Mouse (Mus musculus): Measurements from ENCODE around the gene H2-Aa. TPM values are rescaled to one million over a fixed set of nuclear protein-coding genes. Genes with fewer than 3 reads are reported as not detected.

Gene H2-Aa
- polyA plus RNA-seq, 1 experiment: not detected

GRCm38 (mm10) chr17:34268748-34269147, 18.9 kb downstream of the H2-Aa start:
- H3K4me1 ChIP-seq (ENCODE audit: control insufficient read depth, insufficient read depth, low read length): no peaks in the 10 kb centered on the region
- no peak overlapping the region for H3K4me3 ChIP-seq (ENCODE audit: insufficient read depth, low read length)
- no peak for TF ChIP-seq POLR2A (IDR thresholded peaks at IDR 0.05; ENCODE audit: low read depth, low read length)
- TF ChIP-seq CTCF (IDR thresholded peaks at IDR 0.05; ENCODE audit: borderline replicate concordance, insufficient read depth, low read length): no peak
- H3K27ac ChIP-seq (ENCODE audit: insufficient read depth, low read length): no peak overlapping the region

DNA sequence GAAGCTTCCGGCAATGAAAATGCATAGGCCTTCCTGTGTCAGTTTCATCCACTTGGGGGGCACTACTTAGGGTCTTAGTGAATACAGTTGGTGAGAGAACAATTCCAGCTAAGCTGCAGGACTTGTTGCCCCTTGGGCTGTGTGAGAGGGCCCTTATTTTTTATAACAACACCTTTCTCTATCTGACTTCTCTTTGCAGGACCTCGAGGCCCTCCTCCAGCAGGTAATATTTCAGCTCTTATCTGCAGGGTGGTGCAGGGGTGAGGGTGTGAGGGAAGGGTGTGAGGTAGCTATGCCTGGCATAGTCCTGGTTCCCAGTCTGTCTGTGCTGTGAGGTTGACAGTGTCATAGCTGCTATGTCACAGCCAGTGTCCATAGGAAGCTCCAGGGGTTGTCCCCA, 19.4 kb downstream of the H2-Aa start:
- no peak for TF ChIP-seq POLR2A (IDR thresholded peaks at IDR 0.05; ENCODE audit: low read depth, low read length)
- no peak for TF ChIP-seq CTCF (IDR thresholded peaks at IDR 0.05; ENCODE audit: borderline replicate concordance, insufficient read depth, low read length)

GRCm38 (mm10) chr17:34264452-34265351, 22.9 kb downstream of the H2-Aa start:
- Histone ChIP-seq H3K4me1 (ENCODE audit: control insufficient read depth, insufficient read depth, low read length) (no peaks in the 10 kb centered on the region), H3K4me3 (ENCODE audit: insufficient read depth, low read length) (peak overlapping the region; percentile 32), H3K27ac (ENCODE audit: insufficient read depth, low read length) (no peak overlapping the region)
- TF ChIP-seq POLR2A (IDR thresholded peaks at IDR 0.05; ENCODE audit: low read depth, low read length) (no peak), CTCF (IDR thresholded peaks at IDR 0.05; ENCODE audit: borderline replicate concordance, insufficient read depth, low read length) (no peak)

More for the DNA sequence above, 19.4 kb downstream of the H2-Aa start:
- no peak overlapping the region for H3K4me3 ChIP-seq (ENCODE audit: insufficient read depth, low read length)
- no peaks in the 10 kb centered on the region for H3K4me1 ChIP-seq (ENCODE audit: control insufficient read depth, insufficient read depth, low read length)
- H3K27ac ChIP-seq (ENCODE audit: insufficient read depth, low read length): no peak overlapping the region

DNA sequence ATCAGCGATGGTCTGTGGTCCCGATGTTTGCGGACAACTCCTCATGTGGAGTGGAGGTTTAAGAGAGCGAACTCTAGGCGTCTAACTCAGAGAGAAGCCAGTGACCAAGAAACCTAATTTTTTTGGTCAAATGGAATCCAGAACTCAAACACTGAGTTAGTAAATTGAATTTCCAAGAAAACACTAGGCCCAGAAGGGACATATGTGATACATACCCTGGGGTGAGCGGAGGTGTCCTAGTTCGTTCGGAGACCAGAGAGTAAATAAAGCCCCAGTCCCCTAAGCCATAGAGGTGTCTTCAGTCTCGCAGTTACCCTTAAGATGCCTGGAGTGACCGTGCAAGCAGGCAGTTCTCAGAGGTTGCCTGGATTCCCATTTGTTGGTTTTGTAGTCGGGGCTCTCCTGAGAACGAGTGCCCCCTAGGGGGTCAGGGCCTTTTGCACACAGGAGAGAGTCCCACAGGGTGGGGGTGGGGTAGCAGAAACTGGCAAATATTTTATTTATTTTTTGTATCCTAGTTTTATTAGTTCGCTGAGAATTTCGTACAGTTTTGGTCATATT, 23.7 kb downstream of the H2-Aa start:
- H3K27ac ChIP-seq (ENCODE audit: insufficient read depth, low read length): no peak overlapping the region
- H3K4me3 ChIP-seq (ENCODE audit: insufficient read depth, low read length): no peak overlapping the region
- no peaks in the 10 kb centered on the region for H3K4me1 ChIP-seq (ENCODE audit: control insufficient read depth, insufficient read depth, low read length)
- no peak for TF ChIP-seq CTCF (IDR thresholded peaks at IDR 0.05; ENCODE audit: borderline replicate concordance, insufficient read depth, low read length)
- no peak for TF ChIP-seq POLR2A (IDR thresholded peaks at IDR 0.05; ENCODE audit: low read depth, low read length)

- Histone ChIP-seq H3K4me3 (ENCODE audit: insufficient read depth, low read length) (peak overlapping the region; percentile 36), H3K4me1 (ENCODE audit: control insufficient read depth, insufficient read depth, low read length) (no peaks in the 10 kb centered on the region), H3K27ac (ENCODE audit: insufficient read depth, low read length) (no peak overlapping the region)
- no peak for TF ChIP-seq POLR2A (IDR thresholded peaks at IDR 0.05; ENCODE audit: low read depth, low read length)
- TF ChIP-seq CTCF (IDR thresholded peaks at IDR 0.05; ENCODE audit: borderline replicate concordance, insufficient read depth, low read length): no peak
These were observed 24.6 kb downstream of the H2-Aa start for GRCm38 (mm10) chr17:34263068-34263467.

GRCm38 (mm10) chr17:34261502-34261901, 26.1 kb downstream of the H2-Aa start:
- Histone ChIP-seq H3K4me1 (ENCODE audit: control insufficient read depth, insufficient read depth, low read length) (no peaks in the 10 kb centered on the region), H3K27ac (ENCODE audit: insufficient read depth, low read length) (no peak overlapping the region), H3K4me3 (ENCODE audit: insufficient read depth, low read length) (no peak overlapping the region)
- TF ChIP-seq CTCF (IDR thresholded peaks at IDR 0.05; ENCODE audit: borderline replicate concordance, insufficient read depth, low read length) (no peak), POLR2A (IDR thresholded peaks at IDR 0.05; ENCODE audit: low read depth, low read length) (no peak)

DNA sequence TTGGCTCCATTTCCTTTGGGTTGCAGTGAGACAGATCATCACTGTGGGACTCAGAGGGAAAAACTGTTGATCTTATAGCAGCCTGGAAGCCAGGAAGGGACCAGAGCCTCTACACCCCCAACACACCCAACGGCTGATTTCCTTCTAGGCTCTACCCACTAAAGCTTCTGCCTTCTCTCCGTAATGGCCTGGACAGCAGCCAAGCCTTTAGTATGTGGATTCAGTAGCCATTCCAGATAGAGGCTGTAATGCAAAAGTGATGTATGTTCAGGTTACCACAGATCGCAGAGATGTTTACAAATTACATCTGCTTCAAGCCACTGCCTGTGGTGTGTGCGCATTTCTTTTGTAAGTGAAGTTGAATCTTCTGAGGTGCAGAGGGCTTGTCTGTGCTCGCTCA, 27.1 kb downstream of the H2-Aa start:
- H3K27ac ChIP-seq (ENCODE audit: insufficient read depth, low read length): no peak overlapping the region
- H3K4me1 ChIP-seq (ENCODE audit: control insufficient read depth, insufficient read depth, low read length): no peaks in the 10 kb centered on the region
- no peak overlapping the region for H3K4me3 ChIP-seq (ENCODE audit: insufficient read depth, low read length)
- TF ChIP-seq POLR2A (IDR thresholded peaks at IDR 0.05; ENCODE audit: low read depth, low read length) (no peak), CTCF (IDR thresholded peaks at IDR 0.05; ENCODE audit: borderline replicate concordance, insufficient read depth, low read length) (no peak)

- TF ChIP-seq CTCF (IDR thresholded peaks at IDR 0.05; ENCODE audit: borderline replicate concordance, insufficient read depth, low read length) (no peak), POLR2A (IDR thresholded peaks at IDR 0.05; ENCODE audit: low read depth, low read length) (no peak)
- Histone ChIP-seq H3K4me1 (ENCODE audit: control insufficient read depth, insufficient read depth, low read length) (no peaks in the 10 kb centered on the region), H3K27ac (ENCODE audit: insufficient read depth, low read length) (no peak within 1 kb of the TSS)
These were observed 29.8 kb downstream of the H2-Aa start, which contains the start of gene H2-Ab1 for GRCm38 (mm10) chr17:34257594-34258375. TSS of gene H2-Ab1 (plus strand) at chr17:34257689.

GRCm38 (mm10) chr17:34256501-34256900, 31.1 kb downstream of the H2-Aa start:
- H3K27ac ChIP-seq (ENCODE audit: insufficient read depth, low read length): no peak overlapping the region
- TF ChIP-seq CTCF (IDR thresholded peaks at IDR 0.05; ENCODE audit: borderline replicate concordance, insufficient read depth, low read length) (no peak), POLR2A (IDR thresholded peaks at IDR 0.05; ENCODE audit: low read depth, low read length) (no peak)
- H3K4me3 ChIP-seq (ENCODE audit: insufficient read depth, low read length): no peak overlapping the region
- no peaks in the 10 kb centered on the region for H3K4me1 ChIP-seq (ENCODE audit: control insufficient read depth, insufficient read depth, low read length)

More at GRCm38 (mm10) chr17:34257594-34258375, 29.8 kb downstream of the H2-Aa start, which contains the start of gene H2-Ab1:
- no peak within 1 kb of the TSS for H3K4me3 ChIP-seq (ENCODE audit: insufficient read depth, low read length)

Data from embryonic fibroblast, embryonic 13.5 days (primary cell).